Mouse (Mus musculus) hindbrain, embryonic 14.5 days (tissue): ENCODE data around the gene Tssk3. TPM values are rescaled to one million over a fixed set of nuclear protein-coding genes. Genes with fewer than 3 reads are reported as not detected.
A peak's percentile ranks its signal among the peaks of the same experiment; 100 is the strongest.

Experiments
- ATAC-seq: fragments of 200-750 bp; cut with Nextera tagmentation; 2 replicates; pipeline ENCODE4 v1.8.0; 2017; ENCODE audit warnings: moderate number of reproducible peaks, mild to moderate bottlenecking, moderate TSS enrichment, moderate library complexity; ENCODE audit not compliant: low FRiP score
- DNase-seq: peaks from one replicate; pipeline ENCODE4 v3.0.0-alpha.2; 2015; ENCODE audit warnings: low spot score
- H3K27ac ChIP-seq: fragments of 300-500 bp; sonication (generic); 2 replicates; pipeline ENCODE4 v1.5.1; 2014; ENCODE audit warnings: mild to moderate bottlenecking, moderate library complexity
- H3K27me3 ChIP-seq: fragments of 300-500 bp; sonication (generic); 2 replicates; pipeline ENCODE4 v1.6.1; 2014; ENCODE audit warnings: mild to moderate bottlenecking, low read length, mixed read lengths; ENCODE audit not compliant: control insufficient read depth, insufficient read depth
- H3K36me3 ChIP-seq: fragments of 300-500 bp; sonication (generic); replicated peaks from 2 replicates; pipeline ENCODE4 v1.6.1; 2014; ENCODE audit not compliant: control insufficient read depth, insufficient read depth
- H3K4me1 ChIP-seq: fragments of 300-500 bp; sonication (generic); replicated peaks from 2 replicates; pipeline ENCODE4 v1.6.1; 2014; ENCODE audit warnings: antibody characterized with exemption, low read length, mixed read lengths; ENCODE audit not compliant: control insufficient read depth, insufficient read depth
- H3K4me2 ChIP-seq: fragments of 300-500 bp; sonication (generic); replicated peaks from 2 replicates; pipeline ENCODE4 v1.6.1; 2014; ENCODE audit warnings: mild to moderate bottlenecking, moderate library complexity
- H3K4me3 ChIP-seq: fragments of 300-500 bp; sonication (generic); replicated peaks from 2 replicates; pipeline ENCODE4 v1.5.1; 2014; ENCODE audit warnings: mild to moderate bottlenecking, low read length
- H3K9ac ChIP-seq: fragments of 300-500 bp; sonication (generic); 2 replicates; pipeline ENCODE4 v1.6.1; 2014
- H3K9me3 ChIP-seq: fragments of 300-500 bp; sonication (generic); 2 replicates; pipeline ENCODE4 v1.6.1; 2016; ENCODE audit warnings: low read length; ENCODE audit not compliant: control insufficient read depth
- WGBS: fragments of 180-500 bp; shearing (Covaris S2); extraction: QIAGEN DNeasy Blood & Tissue Kit; methylation state at CpG from one replicate; pipeline ENCODE4 v1.1.7; 2014; 5-methylcytosine and 5-hydroxymethylcytosine counted together
- polyA plus RNA-seq: library from polyadenylated mRNA; unstranded; fragments of >200 nt; fragmentation: Nextera tagmentation; extraction: Ambion mirVana; gene quantifications from 2 replicates; pipeline ENCODE4 v1.2.1, GENCODE M21; 2014

Gene Tssk3
- polyA plus RNA-seq, 1 experiment from 2014 or later = 0.46 TPM

DNA sequence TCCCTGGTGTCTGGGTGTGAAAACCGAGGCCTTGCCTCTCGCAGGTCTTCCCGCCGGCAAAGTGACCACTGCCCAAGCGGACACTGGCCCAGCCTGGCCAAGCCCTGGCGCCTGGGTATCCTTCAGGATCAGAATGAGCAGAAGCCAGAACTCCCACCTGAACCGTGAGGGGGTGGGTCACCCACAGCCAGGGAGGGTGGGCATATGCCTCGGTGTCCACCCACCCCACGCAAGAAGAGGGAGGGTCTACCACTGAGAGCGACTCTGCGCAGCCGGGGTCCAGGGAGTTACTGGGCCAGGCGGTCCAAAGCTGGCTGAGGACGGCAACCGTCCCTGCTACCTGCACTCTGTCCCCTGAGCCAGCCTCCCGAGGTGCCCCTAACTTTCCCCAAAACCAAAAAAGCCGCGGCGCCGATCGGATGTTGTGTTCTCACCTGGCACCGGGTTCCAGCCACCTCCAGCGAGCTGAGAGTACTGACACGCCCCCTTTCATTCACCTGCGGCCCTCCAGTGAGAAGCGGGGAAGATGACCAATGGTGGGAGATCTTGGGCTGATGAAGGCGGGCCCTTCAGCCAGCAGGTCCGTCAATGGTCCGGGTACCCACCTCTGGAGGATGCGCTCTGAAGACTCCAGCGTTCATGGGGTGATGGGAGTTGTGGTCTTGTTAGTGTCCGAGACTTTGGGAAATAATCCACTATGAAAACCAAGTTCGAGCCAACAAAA is 50.3 kb downstream of the Tssk3 start, which contains the start of gene Zbtb8b:
Zbtb8b (minus strand) TSS at position 514 of the 724 bp plus-strand sequence.
- no peak within 1 kb of the TSS for H3K27ac ChIP-seq
- DNase-seq = peak; percentile 85
- H3K4me3 ChIP-seq = peak within 1 kb of the TSS; percentile 52
- no peaks in the 10 kb centered on the region for H3K9me3 ChIP-seq
- H3K27me3 ChIP-seq = peaks cover 23% of the 10 kb centered on the region
- WGBS = 1% methylated on average over 33 of the region's 33 CpGs
- peak within 1 kb of the TSS; percentile 67 for H3K4me2 ChIP-seq
- H3K9ac ChIP-seq = peak within 1 kb of the TSS; percentile 71
- H3K4me1 ChIP-seq = peaks cover 13% of the 10 kb centered on the region; the same call in 1 of the 2 replicates
- ATAC-seq = peak; percentile 99
- no peaks in the 10 kb centered on the region for H3K36me3 ChIP-seq

Other genes with a start within 250 kb of the Tssk3 start
- gene C77080, start 229.6 kb downstream of the Tssk3 start, polyA plus RNA-seq = 5.8 and 7.0 TPM in 2 replicates
- gene Sync, start 203.4 kb downstream of the Tssk3 start, polyA plus RNA-seq = 1.2 and 2.2 TPM in 2 replicates
- 251 and 261 TPM in 2 replicates for gene Rbbp4, start 155.7 kb downstream of the Tssk3 start, polyA plus RNA-seq
- 17.7 and 23.7 TPM in 2 replicates for gene Zbtb8os, start 155.3 kb downstream of the Tssk3 start, polyA plus RNA-seq
- gene Zbtb8a, start 112.9 kb downstream of the Tssk3 start, polyA plus RNA-seq = 11.4 and 14.6 TPM in 2 replicates
- 15.0 and 17.6 TPM in 2 replicates for gene Zbtb8b, start 50.2 kb downstream of the Tssk3 start, polyA plus RNA-seq
- gene Bsdc1, start 29.4 kb downstream of the Tssk3 start, polyA plus RNA-seq = 29.5 and 33.8 TPM in 2 replicates
- gene Fam229a, start 168 bp upstream of the Tssk3 start, polyA plus RNA-seq = 0.55 and 0.78 TPM in 2 replicates
- gene Marcksl1, start 22.6 kb upstream of the Tssk3 start, polyA plus RNA-seq = 1,580 and 1,755 TPM in 2 replicates
- 76.0 and 79.8 TPM in 2 replicates for gene Hdac1, start 51.7 kb upstream of the Tssk3 start, polyA plus RNA-seq
- 10.6 and 13.0 TPM in 2 replicates for gene Lck, start 82.6 kb upstream of the Tssk3 start, polyA plus RNA-seq
- gene Fam167b, start 87.5 kb upstream of the Tssk3 start, polyA plus RNA-seq = 0.39 and 1.0 TPM in 2 replicates
- 226 and 227 TPM in 2 replicates for gene Eif3i, start 109.6 kb upstream of the Tssk3 start, polyA plus RNA-seq
- gene Tmem234, start 109.6 kb upstream of the Tssk3 start, polyA plus RNA-seq = 166 and 188 TPM in 2 replicates
- gene Dcdc2b, start 123.2 kb upstream of the Tssk3 start, polyA plus RNA-seq = 2.7 and 5.4 TPM in 2 replicates
- gene Iqcc, start 128.1 kb upstream of the Tssk3 start, polyA plus RNA-seq = 28.5 and 31.3 TPM in 2 replicates
- gene Ccdc28b, start 132.9 kb upstream of the Tssk3 start, polyA plus RNA-seq = 127 and 128 TPM in 2 replicates
- gene Txlna, start 150.0 kb upstream of the Tssk3 start, polyA plus RNA-seq = 48.5 and 52.9 TPM in 2 replicates
- 16.3 and 21.3 TPM in 2 replicates for gene Kpna6, start 181.7 kb upstream of the Tssk3 start, polyA plus RNA-seq
- gene Tmem39b, start 205.8 kb upstream of the Tssk3 start, polyA plus RNA-seq = 25.6 and 29.5 TPM in 2 replicates